Comparison of ENCODE assay signal across 45 mouse cellular contexts in the genomic region with DNA sequence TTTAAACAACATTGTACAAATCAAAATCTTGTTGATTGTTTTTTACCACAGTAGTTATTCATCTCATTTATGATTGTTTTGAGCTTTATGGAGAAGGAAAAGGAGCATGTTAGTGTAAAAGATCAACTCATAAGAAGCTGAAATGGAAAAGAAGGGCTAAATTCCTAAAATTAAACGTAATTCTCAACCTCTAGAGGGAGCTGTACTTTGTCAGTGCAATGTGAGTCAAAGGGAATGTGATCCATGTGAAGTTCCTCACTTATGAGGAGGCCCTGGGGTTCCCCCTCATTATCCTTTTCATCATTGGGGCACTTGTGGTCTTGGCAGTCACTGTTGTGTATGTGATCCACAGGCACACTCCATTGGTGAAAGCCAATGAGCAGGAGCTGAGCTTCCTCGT. TPM values are rescaled to one million over a fixed set of nuclear protein-coding genes. Genes with fewer than 3 reads are reported as not detected.
DNase-seq lines count a peak whose midpoint lies in the region; ATAC-seq and TF ChIP-seq lines count a peak whose summit lies in the region.
"Had no signal": no experiment of that assay in that cellular context is flagged by ENCODE, and none has a peak within 500 bp of the region (broad histone marks: within the 10 kb centered on the region; RNA-seq: fewer than 3 reads in every experiment).

No protein-coding gene starts in this region.

- no peak for DNase-seq in lung, postnatal 0 days (ENCODE audit: low spot score)
- DNase-seq in lung, adult 18-20 months = no peak
- peak; percentile 13 for DNase-seq in brain, adult 2 months (ENCODE audit: low read depth, low spot score)
- no peak for DNase-seq in urinary bladder, postnatal 36 days (ENCODE audit: low spot score in 2 of 2)
- no peak for DNase-seq in heart, adult 8-10 months (ENCODE audit: low spot score)
- DNase-seq: adrenal gland, postnatal 25 days; cerebellum, adult 18-20 months; cerebellum, postnatal 14 days; heart, postnatal 4 days; kidney, adult 2 months; liver, postnatal 0 days; right cerebral cortex, postnatal 14 days; thymus, postnatal 14 days had no signal

- H3K4me1 ChIP-seq in intestine, postnatal 0 days (replicated peaks; ENCODE audit: control insufficient read depth, insufficient read depth, low read length) = no peaks in the 10 kb centered on the region
- H3K4me1 ChIP-seq in intestine, embryonic 15.5 days (replicated peaks) = no peaks in the 10 kb centered on the region
- no peaks in the 10 kb centered on the region for H3K4me1 ChIP-seq in lung, postnatal 0 days (ENCODE audit: insufficient read depth, low read depth, low read length)
- no peaks in the 10 kb centered on the region for H3K4me1 ChIP-seq in E14TG2a.4 (replicated peaks; ENCODE audit: low read depth, low read length)
- H3K4me1 ChIP-seq: liver, embryonic 12.5 days; midbrain, embryonic 10.5 days; midbrain, embryonic 15.5 days; neural tube, embryonic 12.5 days had no signal

- no peak for TF ChIP-seq EP300 in lung, postnatal 0 days (IDR thresholded peaks at IDR 0.05)

- no peak overlapping the region for H3K27ac ChIP-seq in intestine, postnatal 0 days (ENCODE audit: low read depth, low read length)
- no peak overlapping the region for H3K27ac ChIP-seq in intestine, embryonic 15.5 days
- H3K27ac ChIP-seq in lung, postnatal 0 days (ENCODE audit: low read length) = no peak overlapping the region
- H3K27ac ChIP-seq: hindbrain, embryonic 14.5 days; liver, embryonic 12.5 days; midbrain, embryonic 10.5 days; midbrain, embryonic 15.5 days; neural tube, embryonic 12.5 days had no signal

- TF ChIP-seq CTCF in intestine, postnatal 0 days (IDR thresholded peaks at IDR 0.05; ENCODE audit: low read depth) = peak; percentile 31; the same call in 1 of the 2 replicates
- TF ChIP-seq CTCF in lung, postnatal 0 days (IDR thresholded peaks at IDR 0.05) = peak; percentile 34; the same call in 1 of the 2 replicates
- TF ChIP-seq CTCF in E14TG2a.4 (conservative IDR thresholded peaks at IDR 0.05; ENCODE audit: low read length) = 0 out of 2 replicates have a peak, but pooled peaks have one; percentile 9

- WGBS in intestine, postnatal 0 days = 56% methylated on average over 2 of the region's 2 CpGs
- WGBS in intestine, embryonic 15.5 days = 69% methylated on average over 2 of the region's 2 CpGs
- WGBS in lung, postnatal 0 days = 36% methylated on average over 2 of the region's 2 CpGs

- H3K9me3 ChIP-seq in intestine, postnatal 0 days (ENCODE audit: control insufficient read depth) = no peaks in the 10 kb centered on the region
- no peaks in the 10 kb centered on the region for H3K9me3 ChIP-seq in intestine, embryonic 15.5 days
- H3K9me3 ChIP-seq in lung, postnatal 0 days (ENCODE audit: low read length) = no peaks in the 10 kb centered on the region
- peaks cover 9% of the 10 kb centered on the region for H3K9me3 ChIP-seq in E14TG2a.4 (ENCODE audit: low read length)
- H3K9me3 ChIP-seq: liver, embryonic 12.5 days; midbrain, embryonic 10.5 days; midbrain, embryonic 15.5 days; neural tube, embryonic 12.5 days had no signal

- H3K9ac ChIP-seq in intestine, postnatal 0 days (ENCODE audit: low read depth, low read length) = no peak overlapping the region
- no peak overlapping the region for H3K9ac ChIP-seq in intestine, embryonic 15.5 days
- no peak overlapping the region for H3K9ac ChIP-seq in lung, postnatal 0 days (replicated peaks; ENCODE audit: low read depth)
- H3K9ac ChIP-seq: hindbrain, embryonic 14.5 days; liver, embryonic 12.5 days; liver, postnatal 0 days; midbrain, embryonic 15.5 days; neural tube, embryonic 12.5 days had no signal

- H3K4me2 ChIP-seq in intestine, postnatal 0 days (replicated peaks; ENCODE audit: low read depth) = no peak overlapping the region
- no peak overlapping the region for H3K4me2 ChIP-seq in intestine, embryonic 15.5 days (replicated peaks)
- no peak overlapping the region for H3K4me2 ChIP-seq in lung, postnatal 0 days (replicated peaks; ENCODE audit: low read depth, low read length)
- H3K4me2 ChIP-seq: heart, embryonic 11.5 days; hindbrain, embryonic 14.5 days; liver, embryonic 12.5 days; midbrain, embryonic 15.5 days; neural tube, embryonic 12.5 days had no signal

- no peaks in the 10 kb centered on the region for H3K36me3 ChIP-seq in intestine, postnatal 0 days (ENCODE audit: control insufficient read depth, insufficient read depth)
- no peaks in the 10 kb centered on the region for H3K36me3 ChIP-seq in intestine, embryonic 15.5 days
- H3K36me3 ChIP-seq in lung, postnatal 0 days (ENCODE audit: insufficient read depth, low read length) = no peaks in the 10 kb centered on the region
- H3K36me3 ChIP-seq in E14TG2a.4 (ENCODE audit: insufficient read depth, low read length) = no peaks in the 10 kb centered on the region
- H3K36me3 ChIP-seq: liver, embryonic 12.5 days; midbrain, embryonic 10.5 days; midbrain, embryonic 15.5 days; neural tube, embryonic 12.5 days had no signal

- H3K27me3 ChIP-seq in intestine, postnatal 0 days (replicated peaks; ENCODE audit: control insufficient read depth, insufficient read depth, low read length) = no peaks in the 10 kb centered on the region
- H3K27me3 ChIP-seq in intestine, embryonic 15.5 days (replicated peaks) = no peaks in the 10 kb centered on the region
- H3K27me3 ChIP-seq in lung, postnatal 0 days (replicated peaks; ENCODE audit: insufficient read depth, low read length) = no peaks in the 10 kb centered on the region
- H3K27me3 ChIP-seq in E14TG2a.4 (ENCODE audit: insufficient read depth, low read length) = no peaks in the 10 kb centered on the region
- H3K27me3 ChIP-seq: liver, embryonic 12.5 days; midbrain, embryonic 15.5 days; neural tube, embryonic 12.5 days had no signal

- no peak overlapping the region for H3K4me3 ChIP-seq in intestine, postnatal 0 days (ENCODE audit: low read depth, low read length)
- H3K4me3 ChIP-seq in intestine, embryonic 15.5 days (replicated peaks) = no peak overlapping the region
- no peak overlapping the region for H3K4me3 ChIP-seq in lung, postnatal 0 days (ENCODE audit: low read depth, low read length)
- no peak overlapping the region for H3K4me3 ChIP-seq in E14TG2a.4 (replicated peaks; ENCODE audit: low read length)
- H3K4me3 ChIP-seq: erythroblast, embryonic 14.5 days; liver, embryonic 12.5 days; midbrain, embryonic 10.5 days; midbrain, embryonic 15.5 days; myocyte; neural tube, embryonic 12.5 days had no signal

- no peak for ATAC-seq in intestine, postnatal 0 days
- ATAC-seq in intestine, embryonic 15.5 days = no peak
- ATAC-seq in lung, postnatal 0 days = no peak
- ATAC-seq: CD4-positive, CD25-positive, alpha-beta regulatory T cell, adult 4 months; forebrain, embryonic 16.5 days; inflammation-experienced regulatory T-cells, adult 6 months; liver, embryonic 12.5 days; liver, postnatal 0 days; midbrain, embryonic 15.5 days had no signal

RNA-seq across cellular contexts. Expression of gene Vmn2r7, which starts 54.0 kb away (rescaled TPM):
- not detected in 2 replicates for polyA plus RNA-seq in intestine, postnatal 0 days (2015; fragmentation: Nextera tagmentation; extraction: Ambion mirVana)
- polyA plus RNA-seq in intestine, embryonic 15.5 days (2015; fragmentation: Nextera tagmentation; extraction: Ambion mirVana) = not detected in 2 replicates
- not detected in 2 replicates for polyA plus RNA-seq in lung, postnatal 0 days (2015; fragmentation: Nextera tagmentation; extraction: Ambion mirVana)
- total RNA-seq in heart, adult 8-10 months (2022) = not detected
- total RNA-seq: adrenal gland, adult 18-20 months; adrenal gland, postnatal 25 days; ES-E14; gastrocnemius, adult 8-10 months; heart, postnatal 4 days; layer of hippocampus, postnatal 10 days; left cerebral cortex, adult 18-20 months; left cerebral cortex, postnatal 36 days; megakaryocyte progenitor cell, adult 5-6 weeks had no signal
- polyA plus RNA-seq: brain, embryonic 14.5 days; CD4-positive, CD25-positive, alpha-beta regulatory T cell, adult 4 months; embryonic facial prominence, embryonic 14.5 days; erythroblast, embryonic 14.5 days; forebrain, embryonic 11.5 days; forebrain, embryonic 16.5 days; gonadal fat pad, adult 2 months; heart, embryonic 11.5 days; heart, postnatal 0 days; hindbrain, embryonic 14.5 days; inflammation-experienced regulatory T-cells, adult 6 months; kidney, adult 2 months; kidney, embryonic 16.5 days; large intestine, adult 2 months; limb, embryonic 14.5 days; liver, embryonic 12.5 days; liver, postnatal 0 days; midbrain, embryonic 10.5 days; midbrain, embryonic 15.5 days; myocyte; neural tube, embryonic 12.5 days; small intestine, adult 2 months; stomach, embryonic 14.5 days; urinary bladder, adult 2 months had no signal
